Mouse (Mus musculus): ENCODE measurements around the gene Cebpzos.

DNA sequence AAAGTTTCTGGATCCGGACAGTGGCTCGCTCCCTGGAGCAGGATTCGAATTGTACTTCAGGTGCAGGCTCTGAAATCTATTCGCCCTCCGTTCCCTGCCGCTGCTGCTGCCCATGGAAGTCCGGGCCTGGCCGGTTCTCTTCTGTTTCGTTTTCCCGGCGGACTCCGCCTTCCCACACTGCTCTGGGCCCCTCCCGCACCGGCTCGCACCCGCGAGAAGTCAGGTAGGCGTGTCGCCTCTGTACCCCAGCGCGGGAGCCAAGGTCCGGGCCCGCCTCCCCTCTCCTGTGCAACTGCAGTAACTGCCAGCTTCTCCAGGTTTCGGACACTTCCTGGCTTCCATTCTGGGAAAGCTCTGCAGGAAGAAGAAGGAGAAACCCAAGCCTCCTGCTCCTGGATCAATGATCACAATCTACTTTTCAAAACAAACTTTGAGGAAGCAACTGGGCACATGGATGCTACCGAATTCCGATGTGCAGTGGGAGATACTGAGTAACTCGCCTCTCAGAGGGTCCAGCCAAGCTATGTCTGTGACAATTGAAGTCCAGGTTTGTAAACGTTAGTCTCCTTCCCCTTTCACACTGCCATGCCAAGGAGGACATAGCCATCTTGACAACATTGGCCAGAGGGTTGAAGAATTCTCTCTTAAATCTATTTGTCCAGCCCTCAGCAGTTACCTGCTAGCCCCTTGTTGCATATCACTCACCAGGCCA lies 33.7 kb upstream of the Cebpzos start, which contains the start of gene Eif2ak2:
- no peak for TF ChIP-seq CTCF (IDR thresholded peaks at IDR 0.05; ENCODE audit: borderline replicate concordance, insufficient read depth, low read length)
- peak; percentile 82 for TF ChIP-seq POLR2A (IDR thresholded peaks at IDR 0.05; ENCODE audit: low read depth, low read length)

All from embryonic fibroblast, embryonic 13.5 days (primary cell).